Mouse (Mus musculus) limb, embryonic 11.5 days (tissue): Measurements from ENCODE around the gene Nkd1. TPM values are rescaled to one million over a fixed set of nuclear protein-coding genes. Genes with fewer than 3 reads are reported as not detected.

Source experiments
- ATAC-seq: fragments of 200-750 bp; cut with Nextera tagmentation; 2 replicates; pipeline ENCODE4 v1.8.0; 2017; ENCODE audit warnings: low read depth; ENCODE audit not compliant: insufficient number of reproducible peaks, low FRiP score, low TSS enrichment
- DNase-seq: peaks from one replicate; pipeline ENCODE4 v3.0.0-alpha.2; 2015; ENCODE audit warnings: low spot score
- H3K27ac ChIP-seq: fragments of 300-500 bp; sonication (generic); replicated peaks from 2 replicates; pipeline ENCODE4 v1.5.1; 2014; ENCODE audit warnings: low read depth, mild to moderate bottlenecking, low read length
- H3K27me3 ChIP-seq: fragments of 300-500 bp; sonication (generic); 2 replicates; pipeline ENCODE4 v1.6.1; 2014; ENCODE audit warnings: mild to moderate bottlenecking, low read length, mixed read lengths; ENCODE audit not compliant: control insufficient read depth, insufficient read depth
- H3K36me3 ChIP-seq: fragments of 300-500 bp; sonication (generic); 2 replicates; pipeline ENCODE4 v1.6.1; 2014; ENCODE audit warnings: mild to moderate bottlenecking, low read length, moderate library complexity, mixed read lengths; ENCODE audit not compliant: control insufficient read depth, insufficient read depth
- H3K4me1 ChIP-seq: fragments of 300-500 bp; sonication (generic); 2 replicates; pipeline ENCODE4 v1.6.1; 2014; ENCODE audit warnings: low read length, mixed read lengths; ENCODE audit not compliant: control insufficient read depth, insufficient read depth
- H3K4me2 ChIP-seq: fragments of 300-500 bp; sonication (generic); 2 replicates; pipeline ENCODE4 v1.6.1; 2014; ENCODE audit warnings: low read depth, mild to moderate bottlenecking, moderate library complexity; ENCODE audit not compliant: severe bottlenecking
- H3K4me3 ChIP-seq: fragments of 300-500 bp; sonication (generic); 2 replicates; pipeline ENCODE4 v1.5.1; 2014; ENCODE audit warnings: low read depth, low read length
- H3K9ac ChIP-seq: fragments of 300-500 bp; sonication (generic); 2 replicates; pipeline ENCODE4 v1.6.1; 2014; ENCODE audit warnings: mild to moderate bottlenecking, low read length
- H3K9me3 ChIP-seq: fragments of 300-500 bp; sonication (generic); 2 replicates; pipeline ENCODE4 v1.6.1; 2016; ENCODE audit warnings: low read length; ENCODE audit not compliant: control insufficient read depth
- WGBS: fragments of 180-500 bp; shearing (Covaris S2); extraction: QIAGEN DNeasy Blood & Tissue Kit; methylation state at CpG from one replicate; pipeline ENCODE4 v1.1.7; 2014; 5-methylcytosine and 5-hydroxymethylcytosine counted together
- polyA plus RNA-seq: library from polyadenylated mRNA; unstranded; fragments of >200 nt; fragmentation: Nextera tagmentation; extraction: Ambion mirVana; gene quantifications from 2 replicates; pipeline ENCODE4 v1.2.1, GENCODE M21; 2014

Nkd1 gene
- polyA plus RNA-seq, 1 experiment from 2014 or later: 47.6 TPM

GRCm38 (mm10) chr8:88623351-88623750, 102.2 kb downstream of the Nkd1 start:
- H3K4me2 ChIP-seq: no peak overlapping the region
- DNase-seq (no peak), ATAC-seq (no peak)
- 0 out of 2 replicates have a peak, but pooled peaks cover 2% of the 10 kb centered on the region for H3K4me1 ChIP-seq
- no peak overlapping the region for H3K9ac ChIP-seq
- WGBS: 75% methylated on average over 3 of the region's 3 CpGs
- no peak overlapping the region for H3K27ac ChIP-seq
- H3K4me3 ChIP-seq: no peak overlapping the region
- H3K9me3 ChIP-seq: no peaks in the 10 kb centered on the region
- H3K36me3 ChIP-seq: no peaks in the 10 kb centered on the region
- H3K27me3 ChIP-seq: peaks cover 11% of the 10 kb centered on the region; the same call in 1 of the 2 replicates

- H3K9me3 ChIP-seq: no peaks in the 10 kb centered on the region
- H3K9ac ChIP-seq: no peak overlapping the region
- DNase-seq (no peak), ATAC-seq (no peak)
- 0 out of 2 replicates have a peak, but pooled peaks cover 4% of the 10 kb centered on the region for H3K4me1 ChIP-seq
- no peak overlapping the region for H3K4me2 ChIP-seq
- peaks cover 13% of the 10 kb centered on the region; the same call in 1 of the 2 replicates for H3K27me3 ChIP-seq
- H3K4me3 ChIP-seq: no peak overlapping the region
- no peaks in the 10 kb centered on the region for H3K36me3 ChIP-seq
- 91% methylated on average over 3 of the region's 3 CpGs for WGBS
- no peak overlapping the region for H3K27ac ChIP-seq
These were observed 103.1 kb downstream of the Nkd1 start for GRCm38 (mm10) chr8:88624276-88624675.

GRCm38 (mm10) chr8:88626433-88626832, 105.3 kb downstream of the Nkd1 start:
- Histone ChIP-seq H3K4me2 (no peak overlapping the region), H3K9ac (no peak overlapping the region), H3K27me3 (peaks cover 13% of the 10 kb centered on the region; the same call in 1 of the 2 replicates), H3K4me3 (no peak overlapping the region), H3K36me3 (no peaks in the 10 kb centered on the region), H3K9me3 (no peaks in the 10 kb centered on the region), H3K4me1 (0 out of 2 replicates have a peak, but pooled peaks cover 4% of the 10 kb centered on the region), H3K27ac (no peak overlapping the region)
- ATAC-seq (no peak), DNase-seq (no peak)
- WGBS: 55% methylated on average over 3 of the region's 3 CpGs

- peak overlapping the region; percentile 76 for H3K9ac ChIP-seq
- no peak for DNase-seq
- 14% methylated on average over 19 of the region's 19 CpGs for WGBS
- ATAC-seq: peak; percentile 14; the same call in 1 of the 2 replicates
- no peaks in the 10 kb centered on the region for H3K36me3 ChIP-seq
- H3K4me3 ChIP-seq: peak overlapping the region; percentile 56
- H3K9me3 ChIP-seq: no peaks in the 10 kb centered on the region
- H3K27me3 ChIP-seq: peaks cover 13% of the 10 kb centered on the region; the same call in 1 of the 2 replicates
- peak overlapping the region; percentile 96 for H3K4me2 ChIP-seq
- no peak overlapping the region for H3K27ac ChIP-seq
- H3K4me1 ChIP-seq: 0 out of 2 replicates have a peak, but pooled peaks cover 4% of the 10 kb centered on the region
These were observed 105.7 kb downstream of the Nkd1 start for GRCm38 (mm10) chr8:88626940-88627264.

GRCm38 (mm10) chr8:88627265-88627991, 106.3 kb downstream of the Nkd1 start:
- Histone ChIP-seq H3K9me3 (no peaks in the 10 kb centered on the region), H3K36me3 (no peaks in the 10 kb centered on the region), H3K4me3 (peak overlapping the region; percentile 56), H3K4me1 (0 out of 2 replicates have a peak, but pooled peaks cover 4% of the 10 kb centered on the region), H3K4me2 (peak overlapping the region; percentile 96), H3K27me3 (peaks cover 13% of the 10 kb centered on the region; the same call in 1 of the 2 replicates), H3K27ac (no peak overlapping the region), H3K9ac (peak overlapping the region; percentile 76)
- WGBS: under 1% methylated on average over 100 of the region's 105 CpGs
- peak; percentile 49 for ATAC-seq
- peak; percentile 80 for DNase-seq

GRCm38 (mm10) chr8:88628001-88628774, 107.0 kb downstream of the Nkd1 start:
- WGBS: 62% methylated on average over 14 of the region's 14 CpGs
- H3K4me3 ChIP-seq: peak overlapping the region; percentile 56
- ATAC-seq (peak; percentile 25; the same call in 1 of the 2 replicates), DNase-seq (no peak)
- peak overlapping the region; percentile 76 for H3K9ac ChIP-seq
- peaks cover 13% of the 10 kb centered on the region; the same call in 1 of the 2 replicates for H3K27me3 ChIP-seq
- peak overlapping the region; percentile 96 for H3K4me2 ChIP-seq
- no peaks in the 10 kb centered on the region for H3K36me3 ChIP-seq
- H3K4me1 ChIP-seq: 0 out of 2 replicates have a peak, but pooled peaks cover 4% of the 10 kb centered on the region
- H3K9me3 ChIP-seq: no peaks in the 10 kb centered on the region
- H3K27ac ChIP-seq: no peak overlapping the region

GRCm38 (mm10) chr8:88630225-88630624, 109.1 kb downstream of the Nkd1 start:
- H3K9me3 ChIP-seq: no peaks in the 10 kb centered on the region
- ATAC-seq (no peak), DNase-seq (no peak)
- no peak overlapping the region for H3K4me3 ChIP-seq
- no peaks in the 10 kb centered on the region for H3K36me3 ChIP-seq
- H3K9ac ChIP-seq: no peak overlapping the region
- H3K4me1 ChIP-seq: 0 out of 2 replicates have a peak, but pooled peaks cover 4% of the 10 kb centered on the region
- 81% methylated on average over 4 of the region's 4 CpGs for WGBS
- H3K27ac ChIP-seq: no peak overlapping the region
- peaks cover 13% of the 10 kb centered on the region; the same call in 1 of the 2 replicates for H3K27me3 ChIP-seq
- no peak overlapping the region for H3K4me2 ChIP-seq

- ATAC-seq (no peak), DNase-seq (no peak)
- no peak overlapping the region for H3K4me2 ChIP-seq
- peaks cover 7% of the 10 kb centered on the region; the same call in 1 of the 2 replicates for H3K27me3 ChIP-seq
- no peak overlapping the region for H3K4me3 ChIP-seq
- H3K36me3 ChIP-seq: no peaks in the 10 kb centered on the region
- no peak overlapping the region for H3K27ac ChIP-seq
- 0 out of 2 replicates have a peak, but pooled peaks cover 4% of the 10 kb centered on the region for H3K4me1 ChIP-seq
- H3K9ac ChIP-seq: no peak overlapping the region
- no peaks in the 10 kb centered on the region for H3K9me3 ChIP-seq
These were observed 109.9 kb downstream of the Nkd1 start for GRCm38 (mm10) chr8:88631081-88631480.
